Mouse (Mus musculus) cortical plate, adult 2 months (tissue): ENCODE measurements around the gene Ptpn13.

Experiments
- CTCF ChIP-seq: fragments of 200-500 bp; IDR thresholded peaks from 2 replicates; pipeline ENCODE4 v1.5.1; 2011; ENCODE audit warnings: mild to moderate bottlenecking, control low read depth, low read length; ENCODE audit not compliant: insufficient read depth; ENCODE audit errors: extremely low read depth
- POLR2A ChIP-seq: fragments of 200-500 bp; IDR thresholded peaks from 2 replicates; pipeline ENCODE4 v1.6.1; 2011; ENCODE audit warnings: mild to moderate bottlenecking, low read length, control low read depth; ENCODE audit not compliant: insufficient read depth; ENCODE audit errors: extremely low read depth

- TF ChIP-seq CTCF (no peak), POLR2A (no peak)
These were observed 144.5 kb downstream of the Ptpn13 start for GRCm38 (mm10) chr5:103569446-103569845.
